Mouse (Mus musculus): Measurements from ENCODE around the gene Psd4. TPM values are rescaled to one million over a fixed set of nuclear protein-coding genes. Genes with fewer than 3 reads are reported as not detected.
A peak's percentile ranks its signal among the peaks of the same experiment; 100 is the strongest.

Psd4 gene
- polyA plus RNA-seq, 1 experiment from 2014 or later: 1.7 TPM

- Histone ChIP-seq H3K4me1 (no peaks in the 10 kb centered on the region), H3K27me3 (no peaks in the 10 kb centered on the region), H3K4me3 (no peak overlapping the region), H3K9ac (no peak overlapping the region), H3K27ac (no peak overlapping the region), H3K4me2 (replicated peaks) (no peak overlapping the region), H3K36me3 (no peaks in the 10 kb centered on the region), H3K9me3 (replicated peaks) (no peaks in the 10 kb centered on the region)
- ATAC-seq (ENCODE audit: low FRiP score): no peak
- WGBS: 91% methylated on average over 4 of the region's 4 CpGs
Measured at GRCm38 (mm10) chr2:24387361-24388283, 20.2 kb downstream of the Psd4 start.

GRCm38 (mm10) chr2:24393251-24393650, 25.9 kb downstream of the Psd4 start:
- Histone ChIP-seq H3K36me3 (no peaks in the 10 kb centered on the region), H3K9me3 (replicated peaks) (no peaks in the 10 kb centered on the region), H3K27ac (no peak overlapping the region), H3K4me2 (replicated peaks) (no peak overlapping the region), H3K9ac (no peak overlapping the region), H3K27me3 (no peaks in the 10 kb centered on the region), H3K4me1 (no peaks in the 10 kb centered on the region), H3K4me3 (no peak overlapping the region)
- no peak for ATAC-seq (ENCODE audit: low FRiP score)
- WGBS: 79% methylated on average over 2 of the region's 2 CpGs

GRCm38 (mm10) chr2:24397115-24397514, 29.7 kb downstream of the Psd4 start:
- H3K27ac ChIP-seq: no peak overlapping the region
- H3K4me3 ChIP-seq: no peak overlapping the region
- no peak overlapping the region for H3K4me2 ChIP-seq (replicated peaks)
- no peak overlapping the region for H3K9ac ChIP-seq
- no peaks in the 10 kb centered on the region for H3K4me1 ChIP-seq
- WGBS: 9% methylated on average over 2 of the region's 2 CpGs
- H3K27me3 ChIP-seq: no peaks in the 10 kb centered on the region
- H3K9me3 ChIP-seq (replicated peaks): no peaks in the 10 kb centered on the region
- no peak for ATAC-seq (ENCODE audit: low FRiP score)
- H3K36me3 ChIP-seq: no peaks in the 10 kb centered on the region

- no peak overlapping the region for H3K4me2 ChIP-seq (replicated peaks)
- no peaks in the 10 kb centered on the region for H3K36me3 ChIP-seq
- peaks cover 5% of the 10 kb centered on the region; the same call in 1 of the 2 replicates for H3K4me1 ChIP-seq
- 94% methylated on average over 3 of the region's 3 CpGs for WGBS
- no peaks in the 10 kb centered on the region for H3K9me3 ChIP-seq (replicated peaks)
- H3K27ac ChIP-seq: no peak overlapping the region
- H3K4me3 ChIP-seq: no peak overlapping the region
- no peak overlapping the region for H3K9ac ChIP-seq
- no peak for ATAC-seq (ENCODE audit: low FRiP score)
- peaks cover 10% of the 10 kb centered on the region for H3K27me3 ChIP-seq
Measured at GRCm38 (mm10) chr2:24400711-24401110, 33.3 kb downstream of the Psd4 start.

GRCm38 (mm10) chr2:24405345-24406012, 38.1 kb downstream of the Psd4 start:
- ATAC-seq (ENCODE audit: low FRiP score): peak; percentile 69
- WGBS: 13% methylated on average over 23 of the region's 23 CpGs
- H3K9ac ChIP-seq: no peak overlapping the region
- peak overlapping the region; percentile 47 for H3K4me2 ChIP-seq (replicated peaks)
- peaks cover 17% of the 10 kb centered on the region for H3K4me1 ChIP-seq
- H3K36me3 ChIP-seq: no peaks in the 10 kb centered on the region
- H3K27me3 ChIP-seq: peaks cover 24% of the 10 kb centered on the region
- no peak overlapping the region for H3K27ac ChIP-seq
- H3K9me3 ChIP-seq (replicated peaks): no peaks in the 10 kb centered on the region
- peak overlapping the region; percentile 20 for H3K4me3 ChIP-seq

- Histone ChIP-seq H3K4me3 (no peak overlapping the region), H3K9ac (no peak overlapping the region), H3K27ac (0 out of 2 replicates have a peak overlapping the region, but pooled peaks have one; percentile 40), H3K4me2 (replicated peaks) (no peak overlapping the region), H3K4me1 (peaks cover 17% of the 10 kb centered on the region), H3K27me3 (peaks cover 24% of the 10 kb centered on the region), H3K36me3 (no peaks in the 10 kb centered on the region), H3K9me3 (replicated peaks) (no peaks in the 10 kb centered on the region)
- 0 out of 2 replicates have a peak, but pooled peaks have one; percentile 1 for ATAC-seq (ENCODE audit: low FRiP score)
- WGBS: 18% methylated on average over 4 of the region's 4 CpGs
Measured at GRCm38 (mm10) chr2:24407701-24408485, 40.5 kb downstream of the Psd4 start.

- WGBS: 0% methylated on average over 2 of the region's 2 CpGs
- H3K27me3 ChIP-seq: peaks cover 24% of the 10 kb centered on the region
- no peak overlapping the region for H3K9ac ChIP-seq
Measured at GRCm38 (mm10) chr2:24409166-24409565, 41.8 kb downstream of the Psd4 start.

GRCm38 (mm10) chr2:24413172-24413571, 45.8 kb downstream of the Psd4 start:
- Histone ChIP-seq H3K9me3 (replicated peaks) (no peaks in the 10 kb centered on the region), H3K4me3 (no peak overlapping the region), H3K27ac (no peak overlapping the region; the same call in 1 of the 2 replicates), H3K27me3 (0 out of 2 replicates have a peak, but pooled peaks cover 3% of the 10 kb centered on the region), H3K36me3 (no peaks in the 10 kb centered on the region), H3K4me2 (replicated peaks) (no peak overlapping the region), H3K4me1 (peaks cover 25% of the 10 kb centered on the region), H3K9ac (no peak overlapping the region)
- 77% methylated on average over 3 of the region's 3 CpGs for WGBS
- ATAC-seq (ENCODE audit: low FRiP score): no peak

More at GRCm38 (mm10) chr2:24409166-24409565, 41.8 kb downstream of the Psd4 start:
- H3K4me1 ChIP-seq: peaks cover 24% of the 10 kb centered on the region
- peak; percentile 42 for ATAC-seq (ENCODE audit: low FRiP score)
- no peak overlapping the region for H3K4me3 ChIP-seq
- no peaks in the 10 kb centered on the region for H3K36me3 ChIP-seq
- no peaks in the 10 kb centered on the region for H3K9me3 ChIP-seq (replicated peaks)
- no peak overlapping the region for H3K27ac ChIP-seq
- no peak overlapping the region for H3K4me2 ChIP-seq (replicated peaks)

GRCm38 (mm10) chr2:24413677-24414076, 46.3 kb downstream of the Psd4 start:
- Histone ChIP-seq H3K27me3 (no peaks in the 10 kb centered on the region), H3K27ac (peak overlapping the region; percentile 50), H3K9me3 (replicated peaks) (no peaks in the 10 kb centered on the region), H3K4me3 (no peak overlapping the region), H3K4me2 (replicated peaks) (no peak overlapping the region), H3K4me1 (peaks cover 22% of the 10 kb centered on the region), H3K9ac (no peak overlapping the region), H3K36me3 (no peaks in the 10 kb centered on the region)
- ATAC-seq (ENCODE audit: low FRiP score): peak; percentile 64
- 64% methylated on average over 4 of the region's 4 CpGs for WGBS

- 6% methylated on average over 9 of the region's 9 CpGs for WGBS
- no peak overlapping the region for H3K9ac ChIP-seq
- H3K36me3 ChIP-seq: no peaks in the 10 kb centered on the region
- H3K4me2 ChIP-seq (replicated peaks): no peak overlapping the region
- H3K4me1 ChIP-seq: peaks cover 22% of the 10 kb centered on the region
- peak overlapping the region; percentile 60 for H3K27ac ChIP-seq
- H3K4me3 ChIP-seq: no peak overlapping the region
- no peaks in the 10 kb centered on the region for H3K27me3 ChIP-seq
- no peaks in the 10 kb centered on the region for H3K9me3 ChIP-seq (replicated peaks)
- peak; percentile 83 for ATAC-seq (ENCODE audit: low FRiP score)
Measured at GRCm38 (mm10) chr2:24416668-24417067, 49.3 kb downstream of the Psd4 start.

GRCm38 (mm10) chr2:24417106-24417505, 49.7 kb downstream of the Psd4 start:
- H3K27me3 ChIP-seq: no peaks in the 10 kb centered on the region
- no peak overlapping the region for H3K4me3 ChIP-seq
- H3K4me1 ChIP-seq: peaks cover 22% of the 10 kb centered on the region
- no peaks in the 10 kb centered on the region for H3K36me3 ChIP-seq
- H3K9me3 ChIP-seq (replicated peaks): no peaks in the 10 kb centered on the region
- peak; percentile 52 for ATAC-seq (ENCODE audit: low FRiP score)
- 17% methylated on average over 2 of the region's 2 CpGs for WGBS
- no peak overlapping the region for H3K4me2 ChIP-seq (replicated peaks)
- H3K27ac ChIP-seq: peak overlapping the region; percentile 60
- no peak overlapping the region for H3K9ac ChIP-seq

GRCm38 (mm10) chr2:24417564-24417963, 50.2 kb downstream of the Psd4 start:
- Histone ChIP-seq H3K4me3 (no peak overlapping the region), H3K4me2 (replicated peaks) (no peak overlapping the region), H3K4me1 (peaks cover 22% of the 10 kb centered on the region), H3K36me3 (no peaks in the 10 kb centered on the region), H3K9me3 (replicated peaks) (no peaks in the 10 kb centered on the region), H3K27me3 (no peaks in the 10 kb centered on the region), H3K27ac (peak overlapping the region; percentile 60), H3K9ac (no peak overlapping the region)
- 88% methylated on average over 4 of the region's 4 CpGs for WGBS
- no peak for ATAC-seq (ENCODE audit: low FRiP score)
